Mouse (Mus musculus): ENCODE results near the gene Itpripl2.
A peak's percentile ranks its signal among the peaks of the same experiment; 100 is the strongest.

Itpripl2 gene

GRCm38 (mm10) chr7:118443895-118444485 lies 47.8 kb downstream of the Itpripl2 start:
- DNase-seq (ENCODE audit: low read depth, low spot score): no peak

- no peak for DNase-seq (ENCODE audit: low read depth, low spot score)
Measured at GRCm38 (mm10) chr7:118443371-118443770, 48.4 kb downstream of the Itpripl2 start.

- DNase-seq (ENCODE audit: low read depth, low spot score): no peak
Measured at GRCm38 (mm10) chr7:118441535-118441934, 50.2 kb downstream of the Itpripl2 start.

DNA sequence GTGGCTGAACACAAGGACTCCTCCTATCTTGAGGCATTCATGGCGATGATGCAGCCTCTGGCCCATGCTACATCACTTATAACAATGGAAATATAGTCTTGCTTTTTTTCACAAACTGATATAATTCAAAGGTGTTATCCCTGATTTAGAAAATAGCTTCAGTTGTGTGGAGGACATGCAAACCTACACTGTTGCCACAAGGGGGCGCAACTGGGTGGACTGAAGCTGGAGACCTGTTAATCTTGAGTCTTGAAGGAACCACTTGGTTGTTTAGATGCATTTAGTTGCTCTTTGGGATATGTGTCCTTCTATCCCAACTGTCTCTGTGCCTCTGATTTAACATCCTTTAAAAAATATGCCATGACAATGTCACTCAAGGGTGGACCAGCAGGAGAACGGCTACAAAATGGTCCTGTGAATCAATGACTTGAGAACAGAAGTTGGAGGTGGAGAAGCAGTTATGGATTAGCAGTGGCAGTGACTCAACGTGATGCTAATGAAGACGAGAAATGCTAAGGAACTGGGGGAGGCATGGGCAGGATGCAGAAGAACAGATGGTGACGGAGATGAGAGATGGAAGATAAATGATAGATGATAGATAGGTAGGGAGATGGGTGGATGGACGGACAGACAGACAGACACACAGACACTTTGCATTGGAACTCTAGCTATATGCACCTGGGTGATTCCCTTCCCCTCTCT lies 54.5 kb downstream of the Itpripl2 start:
- peak; percentile 63 for DNase-seq (ENCODE audit: low read depth, low spot score)
